Mouse (Mus musculus) embryonic facial prominence, embryonic 12.5 days (tissue): Measurements from ENCODE around the gene Akap12. TPM values are rescaled to one million over a fixed set of nuclear protein-coding genes. Genes with fewer than 3 reads are reported as not detected.
A peak's percentile ranks its signal among the peaks of the same experiment; 100 is the strongest.

Experiments
- ATAC-seq: fragments of 200-750 bp; cut with Nextera tagmentation; 2 replicates; pipeline ENCODE4 v1.8.0; 2017; ENCODE audit not compliant: insufficient number of reproducible peaks, insufficient read depth, low FRiP score, low TSS enrichment
- H3K27ac ChIP-seq: fragments of 300-500 bp; sonication (generic); 2 replicates; pipeline ENCODE4 v1.5.1; 2016; ENCODE audit warnings: mild to moderate bottlenecking
- H3K27me3 ChIP-seq: fragments of 300-500 bp; sonication (generic); 2 replicates; pipeline ENCODE4 v1.6.1; 2016; ENCODE audit warnings: mild to moderate bottlenecking, moderate library complexity
- H3K36me3 ChIP-seq: fragments of 300-500 bp; sonication (generic); 2 replicates; pipeline ENCODE4 v1.6.1; 2016; ENCODE audit warnings: mild to moderate bottlenecking
- H3K4me1 ChIP-seq: fragments of 300-500 bp; sonication (generic); 2 replicates; pipeline ENCODE4 v1.6.1; 2016
- H3K4me2 ChIP-seq: fragments of 300-500 bp; sonication (generic); replicated peaks from 2 replicates; pipeline ENCODE4 v1.6.1; 2016; ENCODE audit warnings: mild to moderate bottlenecking, moderate library complexity
- H3K4me3 ChIP-seq: fragments of 300-500 bp; sonication (generic); 2 replicates; pipeline ENCODE4 v1.5.1; 2016; ENCODE audit warnings: mild to moderate bottlenecking
- H3K9ac ChIP-seq: fragments of 300-500 bp; sonication (generic); 2 replicates; pipeline ENCODE4 v1.6.1; 2016; ENCODE audit warnings: mild to moderate bottlenecking, moderate library complexity
- H3K9me3 ChIP-seq: fragments of 300-500 bp; sonication (generic); 2 replicates; pipeline ENCODE4 v1.6.1; 2016; ENCODE audit warnings: mild to moderate bottlenecking, moderate library complexity
- WGBS: fragments of 180-500 bp; shearing (Covaris S2); methylation state at CpG from one replicate; pipeline ENCODE4 v1.1.7; 2016; 5-methylcytosine and 5-hydroxymethylcytosine counted together
- polyA plus RNA-seq: library from polyadenylated mRNA; unstranded; fragments of >200 nt; fragmentation: Nextera tagmentation; extraction: Ambion mirVana; gene quantifications from 2 replicates; pipeline ENCODE4 v1.2.1, GENCODE M21; 2016

The Akap12 gene
- polyA plus RNA-seq, 1 experiment from 2014 or later, result 37.5 TPM

GRCm38 (mm10) chr10:4254459-4254858 lies 11.7 kb upstream of the Akap12 start:
- H3K4me3 ChIP-seq, result no peak overlapping the region
- H3K27me3 ChIP-seq, result no peaks in the 10 kb centered on the region
- no peak overlapping the region for H3K27ac ChIP-seq
- no peaks in the 10 kb centered on the region for H3K9me3 ChIP-seq
- H3K4me2 ChIP-seq, result no peak overlapping the region
- no peaks in the 10 kb centered on the region for H3K4me1 ChIP-seq
- no peak for ATAC-seq
- H3K9ac ChIP-seq, result no peak overlapping the region
- WGBS, result 49% methylated on average over 5 of the region's 5 CpGs
- H3K36me3 ChIP-seq, result no peaks in the 10 kb centered on the region

GRCm38 (mm10) chr10:4260925-4261324 lies 5.3 kb upstream of the Akap12 start:
- WGBS, result 71% methylated on average over 5 of the region's 5 CpGs
- Histone ChIP-seq H3K9ac (no peak overlapping the region), H3K4me2 (no peak overlapping the region), H3K36me3 (no peaks in the 10 kb centered on the region), H3K4me3 (no peak overlapping the region), H3K4me1 (peaks cover 5% of the 10 kb centered on the region; the same call in 1 of the 2 replicates), H3K9me3 (no peaks in the 10 kb centered on the region), H3K27ac (no peak overlapping the region), H3K27me3 (no peaks in the 10 kb centered on the region; the same call in 1 of the 2 replicates)
- no peak for ATAC-seq

GRCm38 (mm10) chr10:4261359-4261952 lies 4.7 kb upstream of the Akap12 start:
- 71% methylated on average over 9 of the region's 9 CpGs for WGBS
- no peaks in the 10 kb centered on the region; the same call in 1 of the 2 replicates for H3K27me3 ChIP-seq
- peaks cover 6% of the 10 kb centered on the region; the same call in 1 of the 2 replicates for H3K4me1 ChIP-seq
- no peak overlapping the region for H3K4me2 ChIP-seq
- no peak overlapping the region for H3K4me3 ChIP-seq
- ATAC-seq, result no peak
- no peaks in the 10 kb centered on the region for H3K9me3 ChIP-seq
- H3K9ac ChIP-seq, result no peak overlapping the region
- no peak overlapping the region for H3K27ac ChIP-seq
- no peaks in the 10 kb centered on the region for H3K36me3 ChIP-seq

GRCm38 (mm10) chr10:4265641-4266040 lies 539 bp upstream of the Akap12 start:
- ATAC-seq, result no peak

GRCm38 (mm10) chr10:4266931-4267310 lies 741 bp downstream of the Akap12 start:
- Histone ChIP-seq H3K36me3 (no peaks in the 10 kb centered on the region), H3K4me2 (peak overlapping the region; percentile 72), H3K27me3 (no peaks in the 10 kb centered on the region; the same call in 1 of the 2 replicates), H3K9ac (peak overlapping the region; percentile 67), H3K27ac (no peak overlapping the region), H3K4me3 (peak overlapping the region; percentile 66), H3K4me1 (peaks cover 6% of the 10 kb centered on the region; the same call in 1 of the 2 replicates), H3K9me3 (no peaks in the 10 kb centered on the region)
- ATAC-seq, result peak; percentile 25; the same call in 1 of the 2 replicates
- 3% methylated on average over 11 of the region's 11 CpGs for WGBS

More at GRCm38 (mm10) chr10:4265641-4266040, 539 bp upstream of the Akap12 start:
- peak overlapping the region; percentile 72 for H3K4me2 ChIP-seq
- H3K9me3 ChIP-seq, result no peaks in the 10 kb centered on the region
- WGBS, result 4% methylated on average over 13 of the region's 13 CpGs
- peaks cover 6% of the 10 kb centered on the region; the same call in 1 of the 2 replicates for H3K4me1 ChIP-seq
- peak overlapping the region; percentile 66 for H3K4me3 ChIP-seq
- H3K27me3 ChIP-seq, result no peaks in the 10 kb centered on the region; the same call in 1 of the 2 replicates
- H3K9ac ChIP-seq, result peak overlapping the region; percentile 67; the same call in 1 of the 2 replicates
- H3K36me3 ChIP-seq, result no peaks in the 10 kb centered on the region
- no peak overlapping the region for H3K27ac ChIP-seq

GRCm38 (mm10) chr10:4267481-4267880 lies 1.3 kb downstream of the Akap12 start:
- H3K9me3 ChIP-seq, result no peaks in the 10 kb centered on the region
- no peak for ATAC-seq
- WGBS, result 87% methylated on average over 7 of the region's 7 CpGs
- H3K36me3 ChIP-seq, result no peaks in the 10 kb centered on the region
- H3K4me1 ChIP-seq, result peaks cover 6% of the 10 kb centered on the region; the same call in 1 of the 2 replicates
- peak overlapping the region; percentile 72 for H3K4me2 ChIP-seq
- no peak overlapping the region for H3K27ac ChIP-seq
- peak overlapping the region; percentile 67; the same call in 1 of the 2 replicates for H3K9ac ChIP-seq
- peak overlapping the region; percentile 66; the same call in 1 of the 2 replicates for H3K4me3 ChIP-seq
- H3K27me3 ChIP-seq, result no peaks in the 10 kb centered on the region; the same call in 1 of the 2 replicates

GRCm38 (mm10) chr10:4268140-4268539 lies 2.0 kb downstream of the Akap12 start:
- Histone ChIP-seq H3K4me2 (no peak overlapping the region), H3K4me1 (peaks cover 6% of the 10 kb centered on the region; the same call in 1 of the 2 replicates), H3K27ac (no peak overlapping the region), H3K9me3 (no peaks in the 10 kb centered on the region), H3K27me3 (no peaks in the 10 kb centered on the region; the same call in 1 of the 2 replicates), H3K9ac (no peak overlapping the region), H3K4me3 (no peak overlapping the region), H3K36me3 (no peaks in the 10 kb centered on the region)
- ATAC-seq, result no peak
- WGBS, result 94% methylated on average over 7 of the region's 7 CpGs

GRCm38 (mm10) chr10:4275572-4275971 lies 9.4 kb downstream of the Akap12 start:
- H3K9ac ChIP-seq, result no peak overlapping the region
- no peaks in the 10 kb centered on the region for H3K27me3 ChIP-seq
- ATAC-seq, result no peak
- H3K36me3 ChIP-seq, result no peaks in the 10 kb centered on the region
- H3K9me3 ChIP-seq, result no peaks in the 10 kb centered on the region
- no peak overlapping the region for H3K4me2 ChIP-seq
- H3K4me1 ChIP-seq, result no peaks in the 10 kb centered on the region
- H3K27ac ChIP-seq, result no peak overlapping the region
- WGBS, result 92% methylated on average over 10 of the region's 10 CpGs
- no peak overlapping the region for H3K4me3 ChIP-seq

GRCm38 (mm10) chr10:4276081-4276480 lies 9.9 kb downstream of the Akap12 start:
- Histone ChIP-seq H3K4me1 (no peaks in the 10 kb centered on the region), H3K9me3 (no peaks in the 10 kb centered on the region)
- 90% methylated on average over 13 of the region's 13 CpGs for WGBS

GRCm38 (mm10) chr10:4278041-4278440 lies 11.9 kb downstream of the Akap12 start:
- H3K36me3 ChIP-seq, result no peaks in the 10 kb centered on the region
- H3K27me3 ChIP-seq, result no peaks in the 10 kb centered on the region
- ATAC-seq, result no peak
- H3K9ac ChIP-seq, result no peak overlapping the region
- 58% methylated on average over 6 of the region's 6 CpGs for WGBS
- no peak overlapping the region for H3K4me3 ChIP-seq
- no peak overlapping the region for H3K27ac ChIP-seq
- no peaks in the 10 kb centered on the region for H3K4me1 ChIP-seq
- H3K9me3 ChIP-seq, result no peaks in the 10 kb centered on the region
- no peak overlapping the region for H3K4me2 ChIP-seq

More at GRCm38 (mm10) chr10:4276081-4276480, 9.9 kb downstream of the Akap12 start:
- Histone ChIP-seq H3K9ac (no peak overlapping the region), H3K4me2 (no peak overlapping the region), H3K27me3 (no peaks in the 10 kb centered on the region), H3K36me3 (no peaks in the 10 kb centered on the region), H3K4me3 (no peak overlapping the region), H3K27ac (no peak overlapping the region)
- no peak for ATAC-seq

GRCm38 (mm10) chr10:4282395-4282794 lies 16.2 kb downstream of the Akap12 start:
- no peak for ATAC-seq
- H3K9ac ChIP-seq, result no peak overlapping the region
- H3K27ac ChIP-seq, result no peak overlapping the region
- no peak overlapping the region for H3K4me2 ChIP-seq
- H3K27me3 ChIP-seq, result no peaks in the 10 kb centered on the region
- H3K9me3 ChIP-seq, result no peaks in the 10 kb centered on the region
- no peak overlapping the region for H3K4me3 ChIP-seq
- H3K4me1 ChIP-seq, result 0 out of 2 replicates have a peak, but pooled peaks cover 3% of the 10 kb centered on the region
- WGBS, result 43% methylated on average over 4 of the region's 4 CpGs
- no peaks in the 10 kb centered on the region for H3K36me3 ChIP-seq

GRCm38 (mm10) chr10:4284781-4285180 lies 18.6 kb downstream of the Akap12 start:
- Histone ChIP-seq H3K27me3 (no peaks in the 10 kb centered on the region), H3K4me3 (no peak overlapping the region), H3K9me3 (no peaks in the 10 kb centered on the region), H3K27ac (no peak overlapping the region), H3K4me2 (no peak overlapping the region), H3K36me3 (no peaks in the 10 kb centered on the region), H3K9ac (no peak overlapping the region), H3K4me1 (peaks cover 3% of the 10 kb centered on the region; the same call in 1 of the 2 replicates)
- WGBS, result 68% methylated on average over 1 of the region's 1 CpGs
- ATAC-seq, result no peak
